Mouse (Mus musculus) hindbrain, embryonic 14.5 days (tissue): ENCODE results near the gene Aire. TPM values are rescaled to one million over a fixed set of nuclear protein-coding genes. Genes with fewer than 3 reads are reported as not detected.

Source experiments
- ATAC-seq: fragments of 200-750 bp; cut with Nextera tagmentation; 2 replicates; pipeline ENCODE4 v1.8.0; 2017; ENCODE audit warnings: moderate number of reproducible peaks, mild to moderate bottlenecking, moderate TSS enrichment, moderate library complexity; ENCODE audit not compliant: low FRiP score
- DNase-seq: peaks from one replicate; pipeline ENCODE4 v3.0.0-alpha.2; 2015; ENCODE audit warnings: low spot score
- H3K27ac ChIP-seq: fragments of 300-500 bp; sonication (generic); 2 replicates; pipeline ENCODE4 v1.5.1; 2014; ENCODE audit warnings: mild to moderate bottlenecking, moderate library complexity
- H3K27me3 ChIP-seq: fragments of 300-500 bp; sonication (generic); 2 replicates; pipeline ENCODE4 v1.6.1; 2014; ENCODE audit warnings: mild to moderate bottlenecking, low read length, mixed read lengths; ENCODE audit not compliant: control insufficient read depth, insufficient read depth
- H3K36me3 ChIP-seq: fragments of 300-500 bp; sonication (generic); replicated peaks from 2 replicates; pipeline ENCODE4 v1.6.1; 2014; ENCODE audit not compliant: control insufficient read depth, insufficient read depth
- H3K4me1 ChIP-seq: fragments of 300-500 bp; sonication (generic); replicated peaks from 2 replicates; pipeline ENCODE4 v1.6.1; 2014; ENCODE audit warnings: antibody characterized with exemption, low read length, mixed read lengths; ENCODE audit not compliant: control insufficient read depth, insufficient read depth
- H3K4me2 ChIP-seq: fragments of 300-500 bp; sonication (generic); replicated peaks from 2 replicates; pipeline ENCODE4 v1.6.1; 2014; ENCODE audit warnings: mild to moderate bottlenecking, moderate library complexity
- H3K4me3 ChIP-seq: fragments of 300-500 bp; sonication (generic); replicated peaks from 2 replicates; pipeline ENCODE4 v1.5.1; 2014; ENCODE audit warnings: mild to moderate bottlenecking, low read length
- H3K9ac ChIP-seq: fragments of 300-500 bp; sonication (generic); 2 replicates; pipeline ENCODE4 v1.6.1; 2014
- H3K9me3 ChIP-seq: fragments of 300-500 bp; sonication (generic); 2 replicates; pipeline ENCODE4 v1.6.1; 2016; ENCODE audit warnings: low read length; ENCODE audit not compliant: control insufficient read depth
- WGBS: fragments of 180-500 bp; shearing (Covaris S2); extraction: QIAGEN DNeasy Blood & Tissue Kit; methylation state at CpG from one replicate; pipeline ENCODE4 v1.1.7; 2014; 5-methylcytosine and 5-hydroxymethylcytosine counted together
- polyA plus RNA-seq: library from polyadenylated mRNA; unstranded; fragments of >200 nt; fragmentation: Nextera tagmentation; extraction: Ambion mirVana; gene quantifications from 2 replicates; pipeline ENCODE4 v1.2.1, GENCODE M21; 2014

Gene Aire
- polyA plus RNA-seq, result 0.09 and 0.15 TPM in 2 replicates

- no peaks in the 10 kb centered on the region for H3K27me3 ChIP-seq
- peak; percentile 72 for ATAC-seq
- peak within 1 kb of the TSS; percentile 18 for H3K9ac ChIP-seq
- 2% methylated on average over 27 of the region's 27 CpGs for WGBS
- no peaks in the 10 kb centered on the region; the same call in 1 of the 2 replicates for H3K4me1 ChIP-seq
- H3K27ac ChIP-seq, result no peak within 1 kb of the TSS
- peak within 1 kb of the TSS; percentile 11 for H3K4me3 ChIP-seq
- DNase-seq, result peak; percentile 73
- H3K4me2 ChIP-seq, result peak within 1 kb of the TSS; percentile 43
- H3K9me3 ChIP-seq, result no peaks in the 10 kb centered on the region
- H3K36me3 ChIP-seq, result no peaks in the 10 kb centered on the region
Measured at GRCm38 (mm10) chr10:78043406-78043836, at the start of gene Aire. Gene Aire (minus strand): TSS chr10:78043610.

GRCm38 (mm10) chr10:78092725-78093029 is 49.3 kb upstream of the Aire start:
- ATAC-seq (no peak), DNase-seq (no peak)
- Histone ChIP-seq H3K9ac (no peak overlapping the region), H3K4me1 (no peaks in the 10 kb centered on the region), H3K27ac (no peak overlapping the region), H3K27me3 (no peaks in the 10 kb centered on the region), H3K36me3 (no peaks in the 10 kb centered on the region), H3K4me3 (no peak overlapping the region), H3K4me2 (no peak overlapping the region), H3K9me3 (no peaks in the 10 kb centered on the region)
- WGBS, result 85% methylated on average over 13 of the region's 13 CpGs

- Histone ChIP-seq H3K9me3 (no peaks in the 10 kb centered on the region), H3K9ac (no peak overlapping the region), H3K4me3 (no peak overlapping the region), H3K4me2 (no peak overlapping the region), H3K4me1 (no peaks in the 10 kb centered on the region), H3K36me3 (no peaks in the 10 kb centered on the region), H3K27me3 (no peaks in the 10 kb centered on the region), H3K27ac (no peak overlapping the region)
- DNase-seq, result no peak
- ATAC-seq, result no peak
- 92% methylated on average over 23 of the region's 23 CpGs for WGBS
Measured at GRCm38 (mm10) chr10:78091865-78092724, 48.7 kb upstream of the Aire start.

GRCm38 (mm10) chr10:78090706-78091491 is 47.5 kb upstream of the Aire start:
- no peaks in the 10 kb centered on the region for H3K36me3 ChIP-seq
- no peaks in the 10 kb centered on the region for H3K4me1 ChIP-seq
- ATAC-seq, result no peak
- WGBS, result 88% methylated on average over 4 of the region's 4 CpGs
- no peak overlapping the region for H3K4me2 ChIP-seq
- H3K27me3 ChIP-seq, result no peaks in the 10 kb centered on the region
- no peak for DNase-seq
- H3K9ac ChIP-seq, result no peak overlapping the region
- H3K9me3 ChIP-seq, result no peaks in the 10 kb centered on the region
- no peak overlapping the region for H3K27ac ChIP-seq
- H3K4me3 ChIP-seq, result no peak overlapping the region

GRCm38 (mm10) chr10:78090246-78090645 is 46.8 kb upstream of the Aire start:
- H3K4me1 ChIP-seq, result no peaks in the 10 kb centered on the region
- ATAC-seq (no peak), DNase-seq (no peak)
- no peak overlapping the region for H3K4me2 ChIP-seq
- WGBS, result 65% methylated on average over 6 of the region's 6 CpGs
- H3K27ac ChIP-seq, result no peak overlapping the region
- no peaks in the 10 kb centered on the region for H3K27me3 ChIP-seq
- H3K36me3 ChIP-seq, result no peaks in the 10 kb centered on the region
- no peaks in the 10 kb centered on the region for H3K9me3 ChIP-seq
- no peak overlapping the region for H3K4me3 ChIP-seq
- H3K9ac ChIP-seq, result no peak overlapping the region

GRCm38 (mm10) chr10:78087101-78087511 is 43.7 kb upstream of the Aire start:
- ATAC-seq (no peak), DNase-seq (no peak)
- H3K4me3 ChIP-seq, result no peak overlapping the region
- no peak overlapping the region for H3K27ac ChIP-seq
- H3K9me3 ChIP-seq, result no peaks in the 10 kb centered on the region
- H3K4me2 ChIP-seq, result no peak overlapping the region
- no peaks in the 10 kb centered on the region for H3K27me3 ChIP-seq
- no peaks in the 10 kb centered on the region for H3K4me1 ChIP-seq
- H3K9ac ChIP-seq, result no peak overlapping the region
- no peaks in the 10 kb centered on the region for H3K36me3 ChIP-seq
- 88% methylated on average over 6 of the region's 6 CpGs for WGBS

DNA sequence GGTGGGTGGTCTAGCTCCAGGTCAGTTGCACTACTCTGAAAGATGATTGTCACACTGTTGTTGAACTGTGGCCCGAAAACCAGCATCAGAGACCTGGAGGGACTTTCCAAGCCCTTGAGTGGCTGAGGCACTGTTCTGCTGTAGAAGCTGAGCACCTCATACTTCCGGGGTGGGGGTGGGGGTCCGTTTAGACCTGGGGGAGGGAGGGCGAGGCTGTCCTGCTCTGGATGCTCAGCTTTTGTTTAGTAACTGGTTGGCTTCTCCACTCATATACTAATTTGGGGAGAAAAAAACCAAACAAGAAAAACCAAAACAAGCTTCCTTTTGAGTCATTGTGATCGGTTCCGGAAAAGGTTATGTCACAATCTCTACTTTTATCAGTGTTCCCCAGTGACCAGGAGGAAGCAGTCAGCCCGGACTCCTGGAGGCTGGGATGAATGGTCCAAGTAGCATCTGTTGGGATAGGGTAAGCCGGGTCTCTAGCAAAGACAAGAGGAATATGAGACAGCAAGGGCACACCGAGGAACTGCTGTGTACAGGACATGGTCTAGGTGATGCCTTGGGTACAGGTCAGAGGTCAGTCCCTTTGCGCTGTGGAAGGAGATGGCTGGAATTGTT is 43.1 kb upstream of the Aire start:
- no peaks in the 10 kb centered on the region for H3K9me3 ChIP-seq
- H3K4me3 ChIP-seq, result no peak overlapping the region
- no peak overlapping the region for H3K27ac ChIP-seq
- H3K4me1 ChIP-seq, result no peaks in the 10 kb centered on the region
- WGBS, result 79% methylated on average over 10 of the region's 10 CpGs
- DNase-seq, result no peak
- ATAC-seq, result no peak
- H3K36me3 ChIP-seq, result no peaks in the 10 kb centered on the region
- H3K9ac ChIP-seq, result no peak overlapping the region
- no peaks in the 10 kb centered on the region for H3K27me3 ChIP-seq
- H3K4me2 ChIP-seq, result no peak overlapping the region

DNA sequence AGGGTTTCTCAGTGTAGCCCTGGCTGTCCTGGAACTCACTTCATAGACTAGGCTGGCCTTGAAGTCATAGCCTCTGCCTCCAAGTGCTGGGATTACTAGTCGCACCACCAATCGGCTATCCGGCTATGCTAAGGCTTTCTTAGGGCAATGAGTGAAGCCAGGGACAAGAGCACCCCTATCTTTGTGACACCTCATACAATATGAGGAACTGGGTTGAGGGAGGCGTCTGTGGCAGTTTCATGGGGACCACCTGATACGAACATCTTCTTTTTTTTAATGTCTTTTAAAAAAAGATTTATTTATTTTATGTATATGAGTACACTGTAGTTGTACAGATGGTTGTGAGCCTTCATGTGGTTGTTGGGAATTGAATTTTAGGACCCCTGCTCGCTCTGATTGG is 42.3 kb upstream of the Aire start:
- Histone ChIP-seq H3K36me3 (no peaks in the 10 kb centered on the region), H3K9me3 (no peaks in the 10 kb centered on the region), H3K9ac (no peak overlapping the region), H3K4me2 (no peak overlapping the region), H3K27me3 (no peaks in the 10 kb centered on the region), H3K4me1 (no peaks in the 10 kb centered on the region), H3K27ac (no peak overlapping the region), H3K4me3 (no peak overlapping the region)
- WGBS, result 96% methylated on average over 6 of the region's 6 CpGs
- no peak for ATAC-seq
- DNase-seq, result no peak

- no peaks in the 10 kb centered on the region for H3K4me1 ChIP-seq
- H3K36me3 ChIP-seq, result no peaks in the 10 kb centered on the region
- H3K27ac ChIP-seq, result no peak overlapping the region
- H3K4me2 ChIP-seq, result no peak overlapping the region
- no peaks in the 10 kb centered on the region for H3K9me3 ChIP-seq
- DNase-seq (no peak), ATAC-seq (no peak)
- no peak overlapping the region for H3K9ac ChIP-seq
- H3K4me3 ChIP-seq, result no peak overlapping the region
- whole genome bisulfite sequencing, result 68% methylated on average over 1 of the region's 1 CpGs
- no peaks in the 10 kb centered on the region for H3K27me3 ChIP-seq
Measured at GRCm38 (mm10) chr10:78084073-78084472, 40.7 kb upstream of the Aire start.
